Mouse (Mus musculus): ENCODE measurements around the gene Lrp1. TPM values are rescaled to one million over a fixed set of nuclear protein-coding genes. Genes with fewer than 3 reads are reported as not detected.

Lrp1 gene
- total RNA-seq, 1 experiment from 2014 or later, result 254 TPM

DNA sequence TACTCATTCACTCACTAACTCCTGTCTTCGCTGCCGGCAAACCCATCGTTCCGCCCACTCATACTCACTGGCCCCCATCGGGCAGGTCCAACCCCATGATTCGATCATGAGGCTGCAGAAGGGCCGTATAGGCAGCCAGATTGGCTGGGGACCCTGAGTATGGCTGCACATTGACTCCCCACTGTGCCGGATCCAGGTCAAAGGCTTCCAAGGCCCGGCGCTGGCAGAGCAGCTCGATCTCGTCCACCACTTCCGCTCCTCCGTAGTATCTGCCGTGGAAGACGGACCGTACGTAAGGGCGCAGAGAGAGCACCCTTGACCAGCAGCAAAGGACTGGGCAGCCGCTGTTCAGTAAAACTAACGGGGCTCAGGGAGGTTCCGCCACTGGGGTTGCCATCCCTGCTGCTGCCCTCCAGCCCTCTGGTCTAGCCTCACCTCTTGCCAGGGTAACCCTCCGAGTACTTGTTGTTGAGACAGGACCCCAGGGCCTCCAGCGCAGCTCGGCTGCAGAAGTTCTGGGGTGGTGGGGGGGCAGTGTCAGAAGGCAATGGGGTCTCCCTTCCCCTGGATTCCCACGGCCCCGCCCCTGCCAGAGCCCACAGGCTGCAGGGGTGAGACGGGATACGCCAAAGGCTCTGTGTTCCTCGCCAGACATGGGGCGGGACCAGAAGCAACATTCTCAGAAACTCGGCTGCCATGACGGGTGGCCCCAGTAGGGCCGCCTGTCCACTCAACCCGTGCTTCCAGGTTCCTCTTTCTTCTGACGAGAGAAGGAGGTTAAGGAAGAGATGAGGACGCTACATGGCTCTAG lies 100.8 kb downstream of the Lrp1 start:
- no peak for DNase-seq

DNA sequence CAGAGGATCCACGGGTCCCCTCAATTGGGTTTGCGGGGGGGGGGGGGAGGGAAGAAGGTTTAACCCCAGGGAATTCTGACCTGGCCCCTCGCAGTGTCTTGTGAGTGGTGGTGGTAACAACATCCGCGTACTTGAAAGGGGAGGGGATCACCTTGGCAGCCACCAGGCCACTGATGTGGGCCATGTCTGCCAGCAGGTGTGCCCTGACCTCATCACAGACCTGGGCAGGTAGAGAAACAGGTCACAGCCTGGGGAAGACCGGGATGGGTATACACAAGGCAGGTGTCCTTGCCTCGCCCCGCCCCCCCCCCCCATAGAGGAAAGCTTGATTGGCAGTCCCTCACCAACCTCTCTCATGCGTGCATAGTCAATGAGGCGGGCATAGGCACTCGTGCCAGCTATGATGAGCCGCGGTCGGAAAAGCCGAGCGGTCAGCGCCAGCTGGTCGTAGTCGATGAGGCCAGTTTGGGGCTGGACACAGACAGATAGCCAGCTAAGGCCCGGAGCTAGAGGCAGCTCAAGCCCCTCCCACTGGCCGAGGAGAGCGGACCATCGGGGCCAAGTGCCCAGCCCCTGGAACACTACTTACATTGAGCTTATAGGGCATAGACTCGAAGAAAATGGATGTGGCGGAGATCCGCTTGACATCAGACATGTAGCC lies 101.8 kb downstream of the Lrp1 start:
- no peak for DNase-seq

DNA sequence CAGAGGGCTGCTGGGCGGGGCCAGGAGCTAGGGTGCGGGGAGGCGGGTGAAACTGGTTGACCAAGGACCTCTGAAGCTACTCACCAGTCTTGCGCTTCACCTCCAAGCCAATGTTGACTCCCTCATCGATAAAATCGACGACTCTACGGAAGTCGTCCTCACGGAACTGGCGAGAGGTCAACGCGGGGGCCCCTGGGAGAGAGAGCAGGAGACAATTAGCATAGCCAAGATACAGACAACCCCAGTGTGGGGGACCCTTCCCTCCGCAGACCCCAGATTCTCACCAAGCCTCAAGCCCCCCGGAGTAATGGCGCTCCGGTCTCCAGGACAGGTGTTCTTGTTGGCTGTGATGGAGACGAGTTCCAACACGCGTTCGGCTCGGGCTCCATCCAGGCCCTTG lies 103.0 kb downstream of the Lrp1 start:
- DNase-seq, result no peak

DNA sequence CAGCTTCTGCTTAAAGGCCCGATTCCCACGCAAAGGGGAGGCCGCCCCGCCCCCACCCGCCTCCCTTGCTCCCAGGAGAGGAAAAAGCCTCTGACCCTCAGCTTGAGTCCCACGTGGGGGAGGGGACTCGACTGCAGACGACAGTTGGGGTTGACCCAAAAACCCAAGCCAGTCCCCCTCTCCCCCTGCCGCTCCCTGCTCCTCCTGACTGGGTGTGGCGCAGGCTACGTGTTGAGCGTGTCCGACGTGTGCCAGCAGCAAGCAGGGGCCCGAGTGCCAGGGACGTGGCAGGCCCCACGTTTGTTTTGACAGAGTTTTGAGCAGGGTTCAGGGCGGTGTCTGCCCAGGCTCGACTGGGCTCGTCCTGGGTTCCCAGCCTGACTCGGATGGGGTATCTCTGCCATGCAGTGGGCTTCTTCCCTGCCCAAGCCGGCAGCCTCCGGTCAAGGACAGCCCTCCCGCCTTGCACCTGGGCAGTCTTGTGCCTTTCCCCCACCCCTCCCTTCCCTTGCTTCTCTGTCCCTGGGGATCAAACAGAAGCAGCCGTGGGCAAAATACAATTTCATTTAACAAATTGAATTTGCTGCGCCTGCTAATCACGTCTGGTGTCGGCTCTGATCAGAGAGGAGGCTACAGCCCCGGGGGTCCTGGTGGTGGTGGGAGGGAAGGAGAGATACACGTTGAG lies 104.2 kb downstream of the Lrp1 start:
- no peak for DNase-seq

DNA sequence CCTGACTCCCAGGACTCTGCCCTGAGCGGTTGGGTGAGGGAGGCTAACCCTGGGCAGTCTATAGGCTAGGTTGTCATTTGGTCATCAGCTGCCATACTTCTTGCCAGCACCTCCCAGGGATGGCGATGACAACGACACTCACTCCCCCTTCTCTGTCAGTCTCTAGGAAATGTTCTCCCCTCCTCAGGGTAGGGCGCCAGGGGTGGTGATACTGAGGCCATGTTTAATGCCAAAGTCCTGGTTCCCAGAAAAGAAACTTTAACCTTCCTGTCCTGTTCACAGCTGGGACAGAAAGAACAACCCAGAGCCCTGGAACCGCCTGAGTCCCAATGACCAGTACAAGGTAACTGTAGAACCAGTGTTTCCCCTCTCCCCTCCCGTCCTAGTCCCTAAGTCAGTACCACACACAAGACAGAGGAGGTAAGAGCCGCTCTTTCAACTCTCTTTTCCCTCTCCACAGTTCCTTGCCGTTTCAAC lies 104.9 kb downstream of the Lrp1 start:
- no peak for DNase-seq

DNA sequence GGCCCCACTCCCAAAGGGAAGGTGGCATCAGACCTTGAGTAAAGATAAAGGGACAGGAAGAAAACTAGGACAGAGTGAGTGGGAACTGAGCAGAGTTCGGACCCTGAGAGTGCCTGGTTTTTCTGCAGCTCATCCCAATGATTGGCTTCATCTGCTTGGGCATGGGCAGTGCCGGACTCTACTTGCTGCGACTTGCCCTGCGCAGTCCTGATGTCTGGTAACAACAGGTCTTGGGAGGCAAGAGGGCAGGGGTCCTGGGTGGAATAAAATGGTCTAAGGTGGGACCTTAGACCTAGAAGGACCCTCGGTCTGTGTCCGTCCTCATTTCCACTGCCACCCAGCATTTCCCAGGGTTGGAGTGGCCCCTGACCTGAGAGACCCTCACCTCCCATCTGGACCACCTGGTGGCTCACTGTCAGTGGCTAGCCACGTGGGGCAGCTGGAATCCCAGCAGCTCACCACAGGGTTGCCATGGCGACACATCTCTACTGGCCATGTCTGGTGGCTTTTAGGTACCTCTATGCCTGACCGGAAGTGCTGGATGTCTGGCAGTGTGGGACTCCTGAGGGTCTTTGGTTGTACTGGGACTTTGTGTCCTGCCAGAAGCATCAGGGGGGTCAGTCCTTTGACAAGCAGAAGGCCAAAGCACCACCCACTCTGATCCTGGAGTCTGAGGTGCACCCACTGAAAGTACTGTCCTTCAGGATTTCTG lies 105.5 kb downstream of the Lrp1 start:
- no peak for DNase-seq

DNA sequence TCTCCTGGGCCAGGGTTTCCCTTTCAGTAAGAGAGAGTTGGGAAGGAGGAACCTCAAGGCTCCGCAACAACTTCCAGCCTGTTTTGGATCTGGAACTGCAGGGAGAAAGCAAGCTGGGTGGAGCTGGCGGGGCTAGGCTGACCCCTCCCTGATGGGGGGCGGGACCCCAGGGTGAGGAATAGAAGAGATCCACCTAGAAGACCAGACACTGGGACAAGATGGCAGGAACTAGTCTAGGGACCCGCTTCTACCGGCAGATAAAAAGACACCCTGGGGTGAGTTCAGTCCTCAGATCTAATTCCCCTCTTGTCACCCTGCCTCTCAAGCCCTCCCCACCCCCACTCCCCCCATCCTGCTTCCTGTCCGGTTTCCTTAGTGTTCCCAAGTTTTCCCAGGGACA lies 106.2 kb downstream of the Lrp1 start, which contains the start of gene Ndufa4l2:
Gene Ndufa4l2 (plus strand): TSS at position 204 of the 400 bp plus-strand sequence.
- no peak for DNase-seq

DNA sequence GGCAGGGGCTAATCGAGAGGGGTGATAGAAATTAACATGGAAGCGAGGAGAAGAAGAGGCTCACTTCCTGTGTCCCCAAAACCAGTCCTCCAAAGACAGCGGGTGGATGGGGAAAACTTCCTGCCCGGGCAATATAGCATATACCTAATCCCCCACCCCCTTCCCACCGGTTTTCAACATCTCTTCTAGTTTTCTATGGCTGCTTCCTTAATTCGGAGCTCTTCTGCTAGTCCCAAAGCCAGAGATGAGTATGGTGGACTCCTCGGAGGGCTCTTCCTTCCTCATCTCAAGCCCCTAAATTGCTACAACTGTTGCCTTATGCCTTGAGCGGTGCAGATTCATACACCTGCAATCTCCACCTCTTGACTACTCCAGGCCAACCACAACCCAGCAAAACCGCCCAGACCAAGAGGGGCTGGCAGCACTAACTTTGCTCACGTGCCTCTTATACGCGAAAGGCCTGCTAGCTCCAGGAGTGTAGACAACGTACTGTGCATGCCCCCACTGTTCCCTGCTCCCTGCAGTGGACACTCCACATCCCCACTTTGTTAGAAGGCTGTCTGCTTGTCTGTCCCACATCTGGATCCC lies 106.7 kb downstream of the Lrp1 start:
- DNase-seq, result no peak

DNA sequence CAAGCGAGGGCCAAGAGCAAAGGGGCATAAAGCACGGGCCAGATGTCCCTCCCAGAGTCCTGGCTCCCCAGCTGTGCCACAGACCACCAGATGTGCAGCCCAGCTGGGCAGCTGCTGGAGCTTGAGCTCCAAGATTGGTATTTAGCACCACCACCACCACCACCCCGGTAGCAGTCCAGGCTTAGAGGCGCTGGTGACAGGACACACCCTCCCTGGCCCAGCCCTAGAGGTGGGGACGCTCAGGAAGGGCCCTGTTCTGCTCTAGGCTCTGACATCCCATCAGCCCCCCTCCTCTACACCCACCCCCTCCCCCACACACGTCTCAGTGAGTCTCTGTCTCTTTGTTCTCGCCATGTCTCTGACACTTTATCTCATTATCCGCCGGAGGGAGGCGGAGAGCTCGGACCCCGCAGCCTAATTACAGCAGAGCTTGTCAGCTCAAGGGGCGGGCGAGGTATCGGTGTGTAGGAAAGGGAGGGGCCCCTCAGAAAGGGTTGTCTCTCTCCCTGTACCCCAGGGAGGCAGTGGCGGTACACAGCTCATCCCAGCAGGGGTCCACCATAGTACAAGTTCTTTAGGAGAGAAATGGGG lies 107.4 kb downstream of the Lrp1 start:
- no peak for DNase-seq

DNA sequence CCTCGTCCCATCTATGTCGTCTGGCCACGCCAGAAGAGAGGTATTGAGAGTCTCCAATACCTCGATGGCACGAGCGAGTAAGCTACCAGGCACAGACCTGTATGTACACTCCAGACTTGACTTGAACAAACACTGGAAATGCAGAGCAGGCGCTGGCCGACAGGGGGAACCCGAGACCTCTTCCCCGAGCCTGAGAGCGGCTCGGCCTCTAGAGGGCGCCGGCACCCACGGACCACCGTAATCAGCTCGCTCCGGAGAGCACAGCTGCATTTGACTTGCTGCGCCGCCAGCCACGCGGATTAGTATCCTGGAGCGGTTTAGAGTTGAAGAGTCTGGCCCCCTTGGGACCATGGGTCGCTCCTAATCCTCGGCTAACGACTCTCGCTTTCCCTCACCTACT lies 108.1 kb downstream of the Lrp1 start:
- DNase-seq, result peak; percentile 91

DNA sequence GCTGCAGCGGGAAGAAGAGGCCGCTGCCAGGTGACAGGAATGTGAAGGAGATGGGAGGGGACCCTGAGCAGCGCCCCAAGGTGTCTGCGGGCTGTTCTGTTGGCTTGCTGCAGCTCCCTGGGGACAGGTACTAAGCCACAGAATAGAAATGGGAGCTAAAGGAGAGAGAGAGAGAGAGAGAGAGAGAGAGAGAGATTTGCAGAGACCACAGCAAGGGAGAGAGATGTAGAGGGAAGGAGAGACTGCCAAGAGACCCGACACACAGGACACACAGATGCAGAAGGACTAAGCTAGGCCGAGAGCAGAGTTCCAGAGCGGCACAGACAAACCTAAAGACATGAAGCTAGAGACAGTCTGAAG lies 108.7 kb downstream of the Lrp1 start:
- DNase-seq, result no peak

DNA sequence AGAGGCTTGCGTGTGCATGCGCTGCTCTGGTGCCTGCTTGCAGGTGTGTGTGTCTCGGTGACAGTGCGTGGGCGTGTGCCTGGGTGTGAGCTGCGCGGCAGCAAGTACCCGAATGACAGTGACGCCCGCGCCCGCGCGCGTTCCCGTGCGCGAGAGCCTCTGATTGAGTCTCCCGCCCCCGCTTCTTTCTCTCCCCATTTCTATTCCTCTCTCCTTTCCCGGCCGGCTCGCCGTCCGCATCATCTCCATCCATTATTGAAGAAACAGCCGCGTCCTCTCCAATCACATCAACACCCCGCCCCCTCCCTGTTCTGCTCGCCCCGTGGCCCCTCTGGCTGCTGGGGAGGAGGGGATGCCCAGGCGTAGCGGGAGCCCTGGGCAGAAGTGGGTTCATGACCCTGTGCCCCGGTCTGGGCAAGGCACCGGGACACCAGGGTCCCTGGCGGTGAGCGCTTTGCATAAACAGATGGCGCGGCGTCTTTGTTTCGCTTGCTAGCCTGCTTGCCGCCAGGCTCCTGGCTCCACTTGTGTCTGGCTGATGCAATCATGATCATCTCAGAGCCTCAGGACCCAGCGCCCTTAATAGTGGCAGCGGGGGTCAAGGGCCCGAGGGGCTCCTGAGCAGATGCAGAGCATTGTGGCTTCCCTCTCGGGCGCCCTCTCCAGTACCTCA lies 109.2 kb downstream of the Lrp1 start:
- DNase-seq, result peak; percentile 42

DNA sequence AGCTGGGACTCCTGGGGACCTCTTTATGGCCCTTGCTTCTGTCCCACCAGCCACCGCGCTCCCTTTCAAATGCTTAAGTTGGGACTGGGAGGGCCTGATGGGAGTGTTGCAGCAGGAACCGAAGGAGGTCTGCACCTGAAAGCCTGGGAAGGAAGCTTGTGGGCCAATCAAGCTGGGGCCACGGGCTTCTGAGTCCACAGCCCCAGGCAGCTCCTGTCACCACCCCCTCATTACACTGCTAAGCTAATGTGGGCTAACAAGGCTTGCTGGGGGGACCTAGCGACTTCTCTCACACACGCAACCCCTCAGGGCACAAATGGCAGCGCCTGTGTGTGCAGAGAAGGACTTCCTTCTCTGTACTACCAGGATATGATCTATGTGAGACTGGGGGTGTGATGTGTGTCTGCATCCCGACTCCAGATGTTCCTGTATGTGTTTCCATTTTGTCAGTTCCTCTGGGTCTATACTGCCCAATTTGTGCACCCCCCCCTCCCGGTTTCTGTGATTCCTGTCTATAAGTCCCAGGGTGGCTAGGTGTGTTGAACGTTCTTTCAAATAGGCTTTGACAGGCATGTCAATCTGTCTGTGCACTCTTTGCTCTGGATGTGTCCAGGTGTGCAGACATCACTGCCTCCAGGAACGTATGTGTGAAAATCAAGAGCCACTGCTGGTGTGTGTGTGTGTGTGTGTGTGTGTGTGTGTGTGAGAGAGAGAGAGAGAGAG lies 109.9 kb downstream of the Lrp1 start:
- no peak for DNase-seq

DNA sequence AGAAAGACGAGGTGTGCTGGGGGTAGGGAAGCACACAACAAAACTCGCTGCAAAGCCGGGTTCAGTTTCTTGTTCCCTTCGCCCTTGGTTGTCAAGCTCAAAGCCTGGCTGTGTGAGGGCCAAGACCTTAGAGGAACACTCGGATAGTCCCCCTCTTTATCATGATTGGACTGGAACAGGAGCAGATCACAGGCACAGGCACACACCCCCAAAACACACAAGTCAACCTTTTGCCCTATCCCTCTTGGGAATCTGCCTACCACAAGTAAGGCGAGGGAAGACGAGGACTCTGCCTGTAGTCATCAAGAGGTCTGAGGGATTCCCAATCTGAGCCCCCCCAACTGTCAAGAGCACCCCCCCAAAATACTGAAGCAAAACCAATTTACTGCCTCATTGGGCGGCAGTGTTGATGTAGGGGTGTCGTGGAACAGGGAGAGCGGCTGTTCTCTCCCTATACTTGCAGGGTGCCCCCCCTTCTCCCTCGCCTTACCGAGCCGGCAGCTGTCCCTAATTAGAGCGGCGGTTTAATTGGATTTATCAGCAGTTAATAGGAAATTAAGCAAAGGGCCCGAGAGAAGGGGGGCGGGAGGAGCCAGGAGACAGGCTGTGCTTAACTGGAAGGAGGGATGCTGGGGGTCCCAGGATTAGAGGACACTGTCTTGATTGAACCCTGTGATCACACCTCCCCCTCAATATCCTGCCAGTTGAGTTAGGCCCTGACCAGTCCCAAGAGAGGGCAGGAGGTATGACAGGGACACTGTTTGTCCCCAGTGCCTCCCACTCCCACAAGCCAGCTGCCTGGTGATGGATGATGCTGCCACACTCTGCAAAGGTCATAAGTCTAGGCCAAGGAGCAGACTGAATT lies 110.9 kb downstream of the Lrp1 start:
- DNase-seq, result no peak

DNA sequence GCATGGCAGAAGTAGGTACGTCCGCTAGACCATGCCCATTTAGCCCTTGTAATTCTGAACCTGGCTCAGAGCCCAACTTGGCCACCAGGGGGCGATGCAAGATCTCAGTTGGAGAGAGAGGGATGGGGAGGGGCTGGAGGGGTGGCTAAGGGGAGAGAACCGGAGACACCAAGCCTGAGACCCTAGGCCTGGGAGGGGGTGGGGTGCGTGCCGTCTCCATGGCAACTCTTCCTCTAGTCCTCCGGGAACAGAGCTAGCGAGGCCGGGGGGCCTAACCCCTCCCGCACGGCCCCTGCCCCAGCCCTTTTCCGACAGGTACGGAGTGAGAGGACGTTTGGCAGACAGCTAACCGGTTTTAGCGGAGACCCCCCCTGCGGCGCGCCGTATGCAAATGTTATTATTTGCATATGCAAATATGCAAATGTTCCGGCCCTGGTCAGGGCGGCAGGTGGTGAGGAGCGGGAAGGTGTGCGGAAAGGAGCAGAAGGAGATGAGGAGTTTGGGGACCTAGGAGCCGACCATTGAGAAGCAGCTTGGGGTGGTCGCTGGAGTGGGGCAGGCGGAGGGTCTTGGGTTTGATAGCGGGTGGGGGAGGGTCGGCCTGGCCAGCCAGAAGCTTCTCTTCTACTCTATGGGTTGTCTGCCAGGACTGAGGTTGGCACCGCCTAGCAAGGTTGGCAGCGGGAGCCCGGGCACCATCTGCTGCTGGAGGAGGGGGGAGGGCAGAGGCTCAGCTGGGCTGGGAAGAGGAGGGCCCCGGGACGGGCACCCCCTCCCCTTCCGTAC lies 111.7 kb downstream of the Lrp1 start:
- DNase-seq, result peak; percentile 86

DNA sequence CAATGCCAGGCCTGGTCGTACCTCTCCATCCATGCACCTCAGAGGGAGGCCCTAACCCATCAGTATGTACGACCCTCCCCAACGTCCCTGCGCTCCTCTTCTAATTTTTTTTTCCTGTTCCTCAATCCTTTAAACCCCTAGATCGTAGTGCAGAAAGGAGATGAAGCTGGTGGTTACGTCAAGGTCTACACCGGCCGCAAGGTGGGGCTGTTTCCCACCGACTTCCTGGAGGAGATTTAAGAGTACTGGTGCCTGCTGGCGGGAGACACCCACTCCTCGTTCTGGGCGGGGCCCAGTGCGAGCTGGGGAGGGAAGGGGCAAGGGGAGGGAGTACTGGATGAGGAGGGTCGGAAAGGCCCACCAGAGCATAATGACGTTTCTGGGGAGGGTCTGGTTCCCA lies 112.7 kb downstream of the Lrp1 start:
- peak; percentile 70 for DNase-seq

DNA sequence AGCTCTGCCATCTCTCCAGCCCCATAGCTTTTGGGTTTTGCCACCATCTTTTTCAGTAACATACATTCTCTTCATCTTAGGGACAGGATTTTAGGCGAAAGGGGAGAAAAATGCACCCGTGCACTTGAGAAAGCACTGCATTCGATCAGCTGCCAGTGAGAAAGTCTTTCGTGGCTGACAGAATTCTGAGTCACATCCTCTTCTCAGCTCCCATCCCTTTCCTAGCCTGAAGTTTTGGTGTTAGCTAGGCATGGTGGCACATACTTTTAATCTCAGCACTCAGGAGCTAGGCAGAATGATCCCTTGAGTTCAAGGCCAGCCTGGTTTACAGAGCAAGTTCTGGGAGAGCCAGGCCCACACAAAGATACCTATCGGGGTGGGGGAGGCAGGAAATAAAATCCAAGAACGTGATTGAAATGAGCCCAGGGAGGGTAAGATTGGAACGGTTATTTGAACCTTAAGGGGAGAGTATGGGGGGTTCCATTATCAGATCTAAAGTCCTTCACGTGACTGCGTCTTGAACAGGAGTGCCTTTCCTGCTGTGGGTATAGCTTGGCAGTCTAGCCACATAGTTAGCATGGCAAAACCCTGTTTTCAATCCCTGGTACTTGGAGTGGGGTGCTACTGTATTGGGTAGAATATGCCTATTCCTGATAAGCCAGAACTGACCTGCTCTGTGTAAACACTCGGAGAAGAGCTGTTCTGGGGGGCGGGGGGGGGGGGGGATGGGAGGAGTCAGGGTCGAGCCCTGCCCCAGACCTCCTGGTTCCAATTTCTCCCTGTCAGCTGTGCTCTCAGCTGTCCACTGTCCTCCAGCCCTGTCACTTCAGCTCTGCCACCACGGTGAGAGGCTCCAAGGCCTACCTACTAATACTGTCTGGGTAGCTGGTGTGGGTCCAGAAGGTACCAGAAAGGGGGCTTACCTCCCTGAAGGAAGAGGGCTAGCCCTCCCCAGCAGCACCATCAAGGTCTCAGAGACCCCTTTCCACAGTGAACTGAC lies 119.8 kb downstream of the Lrp1 start, which contains the start of gene Stac3:
Gene Stac3 (plus strand): TSS at position 793 of the 1,000 bp plus-strand sequence.
- no peak for DNase-seq
